Mouse (Mus musculus): ENCODE measurements around the gene Esrrg. TPM values are rescaled to one million over a fixed set of nuclear protein-coding genes. Genes with fewer than 3 reads are reported as not detected.

The Esrrg gene
- polyA plus RNA-seq, 1 experiment: 1.0 TPM

- no peak overlapping the region for H3K27ac ChIP-seq (ENCODE audit: control insufficient read depth, insufficient read depth, low read length)
- DNase-seq: no peak
- no peak overlapping the region for H3K4me3 ChIP-seq (ENCODE audit: control insufficient read depth, insufficient read depth, low read length)
- H3K36me3 ChIP-seq (ENCODE audit: control insufficient read depth, insufficient read depth, low read length): no peaks in the 10 kb centered on the region
- H3K27me3 ChIP-seq (ENCODE audit: control insufficient read depth, insufficient read depth, low read length): no peaks in the 10 kb centered on the region
- no peaks in the 10 kb centered on the region for H3K4me1 ChIP-seq (replicated peaks; ENCODE audit: control insufficient read depth, insufficient read depth, low read length)
- TF ChIP-seq CTCF (IDR thresholded peaks at IDR 0.05; ENCODE audit: borderline replicate concordance, control insufficient read depth, extremely low read depth, insufficient read depth, low read length, poor library complexity) (no peak), POLR2A (IDR thresholded peaks at IDR 0.05; ENCODE audit: control insufficient read depth, extremely low read depth, insufficient read depth, low read length, poor library complexity) (no peak)
- WGBS: 39% methylated on average over 3 of the region's 3 CpGs
Measured at GRCm38 (mm10) chr1:187907871-187908270, 299.3 kb downstream of the Esrrg start.

- Histone ChIP-seq H3K4me3 (ENCODE audit: control insufficient read depth, insufficient read depth, low read length) (no peak overlapping the region), H3K4me1 (replicated peaks; ENCODE audit: control insufficient read depth, insufficient read depth, low read length) (no peaks in the 10 kb centered on the region), H3K27ac (ENCODE audit: control insufficient read depth, insufficient read depth, low read length) (no peak overlapping the region), H3K36me3 (ENCODE audit: control insufficient read depth, insufficient read depth, low read length) (no peaks in the 10 kb centered on the region), H3K27me3 (ENCODE audit: control insufficient read depth, insufficient read depth, low read length) (no peaks in the 10 kb centered on the region)
- WGBS: 81% methylated on average over 7 of the region's 7 CpGs
- TF ChIP-seq POLR2A (IDR thresholded peaks at IDR 0.05; ENCODE audit: control insufficient read depth, extremely low read depth, insufficient read depth, low read length, poor library complexity) (no peak), CTCF (IDR thresholded peaks at IDR 0.05; ENCODE audit: borderline replicate concordance, control insufficient read depth, extremely low read depth, insufficient read depth, low read length, poor library complexity) (no peak)
- DNase-seq: no peak
Measured at GRCm38 (mm10) chr1:187910718-187911117, 302.1 kb downstream of the Esrrg start.

- TF ChIP-seq POLR2A (IDR thresholded peaks at IDR 0.05; ENCODE audit: control insufficient read depth, extremely low read depth, insufficient read depth, low read length, poor library complexity) (no peak), CTCF (IDR thresholded peaks at IDR 0.05; ENCODE audit: borderline replicate concordance, control insufficient read depth, extremely low read depth, insufficient read depth, low read length, poor library complexity) (no peak)
- no peaks in the 10 kb centered on the region for H3K27me3 ChIP-seq (ENCODE audit: control insufficient read depth, insufficient read depth, low read length)
- no peaks in the 10 kb centered on the region for H3K4me1 ChIP-seq (replicated peaks; ENCODE audit: control insufficient read depth, insufficient read depth, low read length)
- no peak overlapping the region for H3K4me3 ChIP-seq (ENCODE audit: control insufficient read depth, insufficient read depth, low read length)
- no peak for DNase-seq
- no peak overlapping the region for H3K27ac ChIP-seq (ENCODE audit: control insufficient read depth, insufficient read depth, low read length)
- WGBS: 83% methylated on average over 6 of the region's 6 CpGs
- no peaks in the 10 kb centered on the region for H3K36me3 ChIP-seq (ENCODE audit: control insufficient read depth, insufficient read depth, low read length)
Measured at GRCm38 (mm10) chr1:187911201-187911600, 302.6 kb downstream of the Esrrg start.

- no peak for TF ChIP-seq CTCF (IDR thresholded peaks at IDR 0.05; ENCODE audit: borderline replicate concordance, control insufficient read depth, extremely low read depth, insufficient read depth, low read length, poor library complexity)
- no peak for TF ChIP-seq POLR2A (IDR thresholded peaks at IDR 0.05; ENCODE audit: control insufficient read depth, extremely low read depth, insufficient read depth, low read length, poor library complexity)
- Histone ChIP-seq H3K27me3 (ENCODE audit: control insufficient read depth, insufficient read depth, low read length) (no peaks in the 10 kb centered on the region), H3K36me3 (ENCODE audit: control insufficient read depth, insufficient read depth, low read length) (no peaks in the 10 kb centered on the region), H3K4me1 (replicated peaks; ENCODE audit: control insufficient read depth, insufficient read depth, low read length) (no peaks in the 10 kb centered on the region), H3K27ac (ENCODE audit: control insufficient read depth, insufficient read depth, low read length) (no peak overlapping the region), H3K4me3 (ENCODE audit: control insufficient read depth, insufficient read depth, low read length) (no peak overlapping the region)
- 92% methylated on average over 6 of the region's 6 CpGs for WGBS
- DNase-seq: no peak
Measured at GRCm38 (mm10) chr1:187918303-187918702, 309.7 kb downstream of the Esrrg start.

- no peaks in the 10 kb centered on the region for H3K36me3 ChIP-seq (ENCODE audit: control insufficient read depth, insufficient read depth, low read length)
- H3K4me1 ChIP-seq (replicated peaks; ENCODE audit: control insufficient read depth, insufficient read depth, low read length): no peaks in the 10 kb centered on the region
- DNase-seq: no peak
- H3K27me3 ChIP-seq (ENCODE audit: control insufficient read depth, insufficient read depth, low read length): no peaks in the 10 kb centered on the region
- no peak overlapping the region for H3K4me3 ChIP-seq (ENCODE audit: control insufficient read depth, insufficient read depth, low read length)
- no peak overlapping the region for H3K27ac ChIP-seq (ENCODE audit: control insufficient read depth, insufficient read depth, low read length)
- 92% methylated on average over 4 of the region's 4 CpGs for WGBS
- TF ChIP-seq POLR2A (IDR thresholded peaks at IDR 0.05; ENCODE audit: control insufficient read depth, extremely low read depth, insufficient read depth, low read length, poor library complexity) (no peak), CTCF (IDR thresholded peaks at IDR 0.05; ENCODE audit: borderline replicate concordance, control insufficient read depth, extremely low read depth, insufficient read depth, low read length, poor library complexity) (no peak)
Measured at GRCm38 (mm10) chr1:187918939-187919338, 310.3 kb downstream of the Esrrg start.

GRCm38 (mm10) chr1:187920156-187920777, 311.7 kb downstream of the Esrrg start:
- Histone ChIP-seq H3K4me3 (ENCODE audit: control insufficient read depth, insufficient read depth, low read length) (no peak overlapping the region), H3K27me3 (ENCODE audit: control insufficient read depth, insufficient read depth, low read length) (no peaks in the 10 kb centered on the region), H3K4me1 (replicated peaks; ENCODE audit: control insufficient read depth, insufficient read depth, low read length) (no peaks in the 10 kb centered on the region), H3K27ac (ENCODE audit: control insufficient read depth, insufficient read depth, low read length) (no peak overlapping the region), H3K36me3 (ENCODE audit: control insufficient read depth, insufficient read depth, low read length) (no peaks in the 10 kb centered on the region)
- 70% methylated on average over 5 of the region's 5 CpGs for WGBS
- no peak for TF ChIP-seq CTCF (IDR thresholded peaks at IDR 0.05; ENCODE audit: borderline replicate concordance, control insufficient read depth, extremely low read depth, insufficient read depth, low read length, poor library complexity)
- TF ChIP-seq POLR2A (IDR thresholded peaks at IDR 0.05; ENCODE audit: control insufficient read depth, extremely low read depth, insufficient read depth, low read length, poor library complexity): no peak
- DNase-seq: no peak

- H3K4me1 ChIP-seq (replicated peaks; ENCODE audit: control insufficient read depth, insufficient read depth, low read length): no peaks in the 10 kb centered on the region
- H3K27ac ChIP-seq (ENCODE audit: control insufficient read depth, insufficient read depth, low read length): no peak overlapping the region
- no peak for DNase-seq
- no peaks in the 10 kb centered on the region for H3K36me3 ChIP-seq (ENCODE audit: control insufficient read depth, insufficient read depth, low read length)
- H3K4me3 ChIP-seq (ENCODE audit: control insufficient read depth, insufficient read depth, low read length): no peak overlapping the region
- 62% methylated on average over 3 of the region's 3 CpGs for whole genome bisulfite sequencing
- no peaks in the 10 kb centered on the region for H3K27me3 ChIP-seq (ENCODE audit: control insufficient read depth, insufficient read depth, low read length)
- TF ChIP-seq POLR2A (IDR thresholded peaks at IDR 0.05; ENCODE audit: control insufficient read depth, extremely low read depth, insufficient read depth, low read length, poor library complexity) (no peak), CTCF (IDR thresholded peaks at IDR 0.05; ENCODE audit: borderline replicate concordance, control insufficient read depth, extremely low read depth, insufficient read depth, low read length, poor library complexity) (no peak)
Measured at GRCm38 (mm10) chr1:187931146-187931545, 322.6 kb downstream of the Esrrg start.
